ENCODE assay signal across 9 mouse cellular contexts in genomic region chr6:122310187-122310820, GRCm38 (mm10). TPM values are rescaled to one million over a fixed set of nuclear protein-coding genes. Genes with fewer than 3 reads are reported as not detected.
A peak's percentile ranks its signal among the peaks of the same experiment; 100 is the strongest.
DNase-seq lines count a peak whose midpoint lies in the region; ATAC-seq and TF ChIP-seq lines count a peak whose summit lies in the region.
"Had no signal": no experiment of that assay in that cellular context is flagged by ENCODE, and none has a peak within 500 bp of the region (broad histone marks: within the 10 kb centered on the region; RNA-seq: fewer than 3 reads in every experiment).

No protein-coding gene starts in this region.

- no peak for DNase-seq in layer of hippocampus, adult 2 months (ENCODE audit: low spot score in 2 of 2)
- no peak for DNase-seq in layer of hippocampus, adult 9-11 months
- DNase-seq in limb, embryonic 10.5 days (ENCODE audit: low spot score), result no peak
- DNase-seq in thymus, postnatal 10 days (ENCODE audit: low spot score in 2 of 2), result no peak
- DNase-seq in cerebellum, adult 11-12 months, result no peak
- DNase-seq in embryo, embryonic 9.5 days (ENCODE audit: extremely low spot score), result no peak
- DNase-seq: kidney, postnatal 4 days had no signal

- no peaks in the 10 kb centered on the region for H3K9me3 ChIP-seq in embryonic facial prominence, embryonic 13.5 days
- no peaks in the 10 kb centered on the region for H3K9me3 ChIP-seq in limb, embryonic 10.5 days (replicated peaks)
- H3K9me3 ChIP-seq in neural tube, embryonic 13.5 days, result no peaks in the 10 kb centered on the region

- ATAC-seq in embryonic facial prominence, embryonic 13.5 days (ENCODE audit: insufficient number of reproducible peaks, insufficient read depth, low FRiP score, low TSS enrichment, low read depth), result no peak
- ATAC-seq in neural tube, embryonic 13.5 days (ENCODE audit: low read depth), result no peak

- H3K9ac ChIP-seq in embryonic facial prominence, embryonic 13.5 days, result peak overlapping the region; percentile 91
- H3K9ac ChIP-seq in neural tube, embryonic 13.5 days, result peak overlapping the region; percentile 89

- H3K4me3 ChIP-seq in layer of hippocampus, adult 2 months, result peak overlapping the region; percentile 88; the same call in 1 of the 2 replicates
- peak overlapping the region; percentile 91 for H3K4me3 ChIP-seq in embryonic facial prominence, embryonic 13.5 days
- peak overlapping the region; percentile 81 for H3K4me3 ChIP-seq in limb, embryonic 10.5 days
- H3K4me3 ChIP-seq in neural tube, embryonic 13.5 days, result peak overlapping the region; percentile 75; the same call in 1 of the 2 replicates

- H3K36me3 ChIP-seq in embryonic facial prominence, embryonic 13.5 days, result peaks cover 30% of the 10 kb centered on the region
- peaks cover 35% of the 10 kb centered on the region for H3K36me3 ChIP-seq in limb, embryonic 10.5 days
- H3K36me3 ChIP-seq in neural tube, embryonic 13.5 days, result peaks cover 36% of the 10 kb centered on the region

- peak overlapping the region; percentile 80 for H3K4me2 ChIP-seq in embryonic facial prominence, embryonic 13.5 days
- peak overlapping the region; percentile 85 for H3K4me2 ChIP-seq in neural tube, embryonic 13.5 days

- 55% methylated on average over 5 of the region's 5 CpGs for WGBS in embryonic facial prominence, embryonic 13.5 days
- 79% methylated on average over 5 of the region's 5 CpGs for whole genome bisulfite sequencing in limb, embryonic 10.5 days
- 77% methylated on average over 5 of the region's 5 CpGs for WGBS in neural tube, embryonic 13.5 days

- no peak overlapping the region for H3K27ac ChIP-seq in layer of hippocampus, adult 2 months
- H3K27ac ChIP-seq in embryonic facial prominence, embryonic 13.5 days, result no peak overlapping the region
- no peak overlapping the region for H3K27ac ChIP-seq in limb, embryonic 10.5 days
- H3K27ac ChIP-seq in neural tube, embryonic 13.5 days (replicated peaks), result no peak overlapping the region

- TF ChIP-seq CTCF in layer of hippocampus, adult 2 months (conservative IDR thresholded peaks at IDR 0.05), result no peak

- H3K4me1 ChIP-seq in embryonic facial prominence, embryonic 13.5 days, result peaks cover 17% of the 10 kb centered on the region
- peaks cover 16% of the 10 kb centered on the region for H3K4me1 ChIP-seq in limb, embryonic 10.5 days
- peaks cover 27% of the 10 kb centered on the region for H3K4me1 ChIP-seq in neural tube, embryonic 13.5 days (replicated peaks)

- H3K27me3 ChIP-seq in embryonic facial prominence, embryonic 13.5 days, result no peaks in the 10 kb centered on the region
- no peaks in the 10 kb centered on the region for H3K27me3 ChIP-seq in limb, embryonic 10.5 days (ENCODE audit: low read depth, poor library complexity, severe bottlenecking)
- H3K27me3 ChIP-seq in neural tube, embryonic 13.5 days, result no peaks in the 10 kb centered on the region

RNA-seq across cellular contexts. Expression of gene M6pr, which starts 1.8 kb away (rescaled TPM):
- total RNA-seq in layer of hippocampus, adult 2 months (2021), result 10 to 100 TPM; 75.9 to 78.9 TPM
- polyA plus RNA-seq in embryonic facial prominence, embryonic 13.5 days (2015; fragmentation: Nextera tagmentation; extraction: Ambion mirVana), result 75.7 and 76.7 TPM in 2 replicates
- polyA plus RNA-seq in limb, embryonic 10.5 days (2016; fragmentation: Nextera tagmentation; extraction: Ambion mirVana), result 85.7 and 97.8 TPM in 2 replicates
- polyA plus RNA-seq in neural tube, embryonic 13.5 days (2015; fragmentation: Nextera tagmentation; extraction: Ambion mirVana), result 59.9 and 66.1 TPM in 2 replicates

RNA-seq across cellular contexts. Expression of gene Klrg1, which starts 27.6 kb away (rescaled TPM):
- total RNA-seq in layer of hippocampus, adult 2 months (2021), result under 1 TPM; 0.33 to 0.91 TPM
- not detected in 2 replicates for polyA plus RNA-seq in embryonic facial prominence, embryonic 13.5 days (2015; fragmentation: Nextera tagmentation; extraction: Ambion mirVana)
- polyA plus RNA-seq in limb, embryonic 10.5 days (2016; fragmentation: Nextera tagmentation; extraction: Ambion mirVana), result 0.20 TPM in 1 of 2 replicates, not detected in the other
- 0.21 and 0.63 TPM in 2 replicates for polyA plus RNA-seq in neural tube, embryonic 13.5 days (2015; fragmentation: Nextera tagmentation; extraction: Ambion mirVana)

RNA-seq across cellular contexts. Expression of gene Phc1, which starts 30.1 kb away (rescaled TPM):
- 10 to 100 TPM; 63.7 to 71.1 TPM for total RNA-seq in layer of hippocampus, adult 2 months (2021)
- polyA plus RNA-seq in embryonic facial prominence, embryonic 13.5 days (2015; fragmentation: Nextera tagmentation; extraction: Ambion mirVana), result 24.5 and 25.8 TPM in 2 replicates
- 33.6 and 37.4 TPM in 2 replicates for polyA plus RNA-seq in limb, embryonic 10.5 days (2016; fragmentation: Nextera tagmentation; extraction: Ambion mirVana)
- polyA plus RNA-seq in neural tube, embryonic 13.5 days (2015; fragmentation: Nextera tagmentation; extraction: Ambion mirVana), result 34.0 and 34.4 TPM in 2 replicates
